6 mouse cellular contexts compared by ENCODE assay signal in genomic region chr2:83621511-83621910, GRCm38 (mm10).
"Had no signal": no experiment of that assay in that cellular context is flagged by ENCODE, and none has a peak within 500 bp of the region (broad histone marks: within the 10 kb centered on the region; RNA-seq: fewer than 3 reads in every experiment).

No protein-coding gene starts in this region.

- DNase-seq: kidney, postnatal 36 days; liver; lung, adult 18-20 months; right cerebral cortex, postnatal 14 days; thymus, adult 2 months; thymus, postnatal 25 days had no signal
